Mouse (Mus musculus) Patski (cell line): Measurements from ENCODE around the gene Klc1. TPM values are rescaled to one million over a fixed set of nuclear protein-coding genes. Genes with fewer than 3 reads are reported as not detected.
"Not testable (repeated sequence)": the region's sequence is repeated elsewhere in the genome, so short reads cannot be mapped to it uniquely, and the experiment has no call there.

Experiments
- ATAC-seq: fragments of 100-300 bp; one replicate; pipeline ENCODE4 v1.8.0; 2021
- CTCF ChIA-PET: fragments of 350-600 bp; sonication (Branson Sonifier 250); formaldehyde crosslinking; loops from one replicate; lab custom pipeline; 2022; ENCODE audit warnings: inconsistent platforms; lab: Charles Lee
- POLR2A ChIA-PET: fragments of 350-600 bp; sonication (Branson Sonifier 250); formaldehyde crosslinking; loops from one replicate; lab custom pipeline; 2022; ENCODE audit warnings: antibody characterized with exemption, inconsistent platforms; lab: Charles Lee
- DNase-seq: peaks from one replicate; pipeline ENCODE4 v3.0.0-alpha.2; 2011; ENCODE audit warnings: low read depth, low spot score
- H3K27me3 ChIP-seq: fragments of 371-371 bp; one replicate; pipeline ENCODE4 v1.5.1; 2021
- CTCF ChIP-seq: fragments of 100-300 bp; IDR thresholded peaks from one replicate; pipeline ENCODE4 v1.5.1; 2021
- in situ Hi-C: fragments of 300-500 bp; cut with MboI; formaldehyde crosslinking; loops from 3 replicates; pipeline ENCODE4 v1.11.1; 2018; ENCODE audit warnings: low pct_unique_long_range_greater_than_20kb, mixed read lengths
- polyA plus RNA-seq: library from polyadenylated mRNA; unstranded; gene quantifications from one replicate; pipeline ENCODE4 v1.2.3, GENCODE M21; 2021

Gene Klc1
- 110 TPM for polyA plus RNA-seq

DNA sequence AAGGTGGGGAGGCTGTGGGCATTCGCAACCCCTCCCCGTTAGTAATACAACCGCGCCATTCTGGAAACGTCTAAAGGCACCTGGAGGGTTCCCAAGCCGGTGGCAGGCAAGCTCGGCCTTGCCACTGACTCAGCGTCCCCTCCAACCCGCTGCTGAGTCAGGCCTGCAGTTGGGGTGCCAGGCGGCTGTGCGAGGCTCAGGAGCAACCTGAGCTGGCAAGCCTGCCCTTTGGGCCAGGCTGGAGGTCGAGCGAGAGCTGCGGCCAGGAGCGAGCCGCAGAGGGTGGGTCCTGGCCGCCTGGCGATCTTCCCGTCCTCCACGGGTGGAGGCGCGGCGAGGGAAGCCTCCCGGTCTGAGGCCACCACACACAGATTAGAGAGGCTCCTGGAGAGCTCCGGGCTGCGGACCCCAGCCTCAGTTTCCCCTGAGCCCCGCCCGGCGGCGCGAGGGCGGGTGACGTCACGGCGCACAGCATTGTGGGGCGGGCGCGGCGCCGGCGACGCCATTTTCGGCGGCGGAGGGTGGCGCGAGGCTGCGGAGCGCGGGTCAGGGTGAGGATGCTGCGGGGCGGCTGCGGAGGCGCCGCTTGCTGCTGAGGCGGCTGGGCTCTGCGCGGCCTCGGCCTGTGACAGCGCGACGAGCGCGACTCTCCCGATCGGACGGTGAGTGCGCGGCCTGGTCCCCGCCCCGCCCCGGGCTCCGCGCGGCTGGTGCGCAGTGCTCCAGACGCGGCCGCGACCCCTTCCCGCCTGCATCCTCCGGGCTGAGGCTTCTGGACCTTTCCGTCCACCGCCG, at the start of gene Klc1:
Klc1 (plus strand) TSS at position 469 of the 795 bp plus-strand sequence.
- ATAC-seq (peak; percentile 37), DNase-seq (no peak)
- POLR2A ChIA-PET = no interaction called here
- TF ChIP-seq CTCF = no peak
- in situ Hi-C loops = no loop called here
- H3K27me3 ChIP-seq = no peaks in the 10 kb centered on the region
- CTCF ChIA-PET = no interaction called here

DNA sequence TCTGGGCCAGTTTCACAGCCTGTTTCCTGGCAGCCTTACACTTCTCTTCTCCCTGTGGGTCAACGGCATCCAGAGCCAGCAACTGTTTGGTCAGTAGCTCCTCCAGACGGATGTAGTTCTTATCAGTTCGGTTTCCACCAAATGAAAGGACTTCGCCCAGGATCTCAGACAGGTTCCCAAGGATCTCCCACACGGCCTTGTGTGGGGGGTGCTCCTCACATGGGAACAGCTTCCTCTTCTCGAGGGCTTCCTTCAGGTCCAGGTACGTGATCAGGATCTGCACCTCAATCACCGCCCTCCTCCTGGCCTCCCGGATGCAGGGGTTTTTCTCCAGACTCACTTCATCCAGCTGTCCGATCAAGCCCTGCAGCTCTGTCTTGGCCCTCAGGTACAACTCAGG, 48.6 kb upstream of the Klc1 start:
- DNase-seq (no peak), ATAC-seq (no peak)
- no peaks in the 10 kb centered on the region for H3K27me3 ChIP-seq
- POLR2A ChIA-PET = no interaction called here
- TF ChIP-seq CTCF = no peak
- CTCF ChIA-PET = no interaction called here
- in situ Hi-C loops = no loop called here

DNA sequence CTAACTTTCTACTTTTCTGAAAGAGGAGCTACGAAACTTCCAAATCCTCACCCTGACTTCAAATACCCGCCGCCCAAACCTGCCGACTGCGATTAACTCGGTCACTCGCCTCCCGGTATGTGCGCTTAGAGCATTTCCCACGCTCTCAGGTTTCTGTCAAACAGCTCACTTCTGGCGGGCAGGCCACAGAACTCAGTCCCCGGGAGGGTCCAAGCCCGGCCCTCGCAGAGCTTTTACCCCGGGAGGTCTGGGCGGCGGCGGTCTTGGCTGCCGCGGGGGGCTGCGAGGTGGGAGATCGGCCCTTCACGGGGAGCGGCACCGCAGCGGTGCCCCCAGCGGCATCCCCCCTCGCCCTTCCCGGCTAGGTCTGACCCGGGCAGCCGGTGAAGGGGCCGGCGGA, 46.2 kb upstream of the Klc1 start:
- POLR2A ChIA-PET = interaction anchor here (0.7 to 1.1 kb wide), 4 partner anchors 13 to 46 kb away, joined by 3 to 4 read pairs (median 3); no protein-coding TSS in a partner anchor
- in situ Hi-C loops = no loop called here
- CTCF ChIA-PET = interaction anchor here (0.9 kb wide), 1 partner anchor 16 kb away, joined by 3 read pairs; no protein-coding TSS in a partner anchor
- no peaks in the 10 kb centered on the region for H3K27me3 ChIP-seq
- DNase-seq (no peak), ATAC-seq (no peak)
- no peak for TF ChIP-seq CTCF

DNA sequence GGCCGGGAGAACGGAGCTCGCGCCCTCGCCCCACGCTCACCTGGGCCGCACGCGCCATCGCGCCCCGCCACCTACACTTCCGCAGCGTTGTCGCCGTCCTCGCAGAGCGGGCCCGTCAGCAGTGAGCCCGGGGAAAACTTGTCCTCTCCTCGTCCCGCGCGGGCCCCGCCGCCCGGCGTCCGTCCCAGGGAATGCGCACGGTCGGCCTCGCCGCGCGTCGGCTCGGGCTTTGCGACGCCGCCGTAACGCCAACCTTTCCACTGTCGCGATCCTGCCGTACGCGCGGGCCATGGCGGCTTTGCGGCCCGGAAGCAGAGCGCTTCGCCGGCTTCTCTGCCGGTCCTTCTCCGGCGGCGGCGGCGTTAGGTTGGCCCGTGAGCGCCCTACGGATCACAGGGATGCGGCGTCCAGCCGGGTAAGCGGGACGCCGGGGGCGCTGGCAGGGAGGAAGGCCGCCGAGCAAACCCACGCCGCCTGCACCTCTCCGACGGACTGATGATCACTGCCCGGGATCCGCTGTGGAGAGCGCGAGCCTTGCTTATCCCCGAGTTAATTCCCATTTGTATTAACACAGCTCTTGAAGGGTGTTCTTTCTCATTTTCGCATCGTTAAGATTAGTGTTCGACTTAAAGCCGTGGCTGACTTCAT, 45.5 kb upstream of the Klc1 start, which contains the start of the genes Bag5 and Apopt1:
Bag5 (minus strand) TSS at position 254 of the 648 bp plus-strand sequence.
Apopt1 (plus strand) TSS at position 258 of the 648 bp plus-strand sequence.
- TF ChIP-seq CTCF = no peak
- DNase-seq (no peak), ATAC-seq (peak; percentile 85)
- CTCF ChIA-PET = no interaction called here
- H3K27me3 ChIP-seq = no peaks in the 10 kb centered on the region
- in situ Hi-C loops = no loop called here
- POLR2A ChIA-PET = interaction anchor here (0.8 to 1.1 kb wide), 3 partner anchors 12 to 47 kb away, joined by 3 read pairs; no protein-coding TSS in a partner anchor

DNA sequence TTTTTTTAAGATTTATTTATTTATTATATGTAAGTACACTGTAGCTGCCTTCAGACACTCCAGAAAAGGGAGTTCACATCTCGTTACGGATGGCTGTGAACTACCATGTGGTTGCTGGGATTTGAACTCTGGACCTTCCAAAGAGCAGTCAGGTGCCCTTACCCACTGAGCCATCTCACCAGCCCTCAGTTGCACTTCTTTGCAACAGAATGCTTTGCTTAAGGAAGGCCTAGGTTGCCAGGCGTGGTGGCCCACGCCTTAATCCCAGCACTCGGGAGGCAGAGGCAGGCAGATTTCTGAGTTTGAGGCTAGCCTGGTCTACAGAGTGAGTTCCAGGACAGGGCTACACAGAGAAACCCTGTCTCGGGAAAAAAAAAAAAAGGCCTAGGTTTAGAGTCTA, 44.8 kb upstream of the Klc1 start:
- ATAC-seq, DNase-seq, in situ Hi-C loops, POLR2A ChIA-PET, CTCF ChIA-PET, H3K27me3 ChIP-seq: not testable (repeated sequence)

DNA sequence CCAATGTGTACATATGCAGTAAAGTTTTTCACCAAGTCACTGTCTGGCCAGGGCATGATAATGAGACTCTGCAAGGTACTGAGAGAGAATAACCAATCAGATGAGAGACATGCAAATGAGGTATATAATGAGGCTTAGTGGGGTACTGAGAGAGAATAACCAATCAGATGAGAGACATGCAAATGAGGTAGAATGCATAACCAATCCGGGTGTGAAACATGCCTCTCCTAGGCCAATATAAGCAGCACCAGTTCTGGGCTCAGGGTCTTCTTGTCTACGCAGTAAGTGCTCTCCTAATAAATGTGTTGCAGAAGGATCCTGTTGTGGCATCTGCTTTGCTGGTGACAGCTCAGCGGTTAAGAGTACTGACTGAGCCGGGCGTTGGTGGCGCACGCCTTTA, 42.1 kb upstream of the Klc1 start:
- ChIA-PET POLR2A (no interaction called here), CTCF (no interaction called here)
- ATAC-seq (no peak), DNase-seq (no peak)
- in situ Hi-C loops = no loop called here
- no peaks in the 10 kb centered on the region for H3K27me3 ChIP-seq
- no peak for TF ChIP-seq CTCF

DNA sequence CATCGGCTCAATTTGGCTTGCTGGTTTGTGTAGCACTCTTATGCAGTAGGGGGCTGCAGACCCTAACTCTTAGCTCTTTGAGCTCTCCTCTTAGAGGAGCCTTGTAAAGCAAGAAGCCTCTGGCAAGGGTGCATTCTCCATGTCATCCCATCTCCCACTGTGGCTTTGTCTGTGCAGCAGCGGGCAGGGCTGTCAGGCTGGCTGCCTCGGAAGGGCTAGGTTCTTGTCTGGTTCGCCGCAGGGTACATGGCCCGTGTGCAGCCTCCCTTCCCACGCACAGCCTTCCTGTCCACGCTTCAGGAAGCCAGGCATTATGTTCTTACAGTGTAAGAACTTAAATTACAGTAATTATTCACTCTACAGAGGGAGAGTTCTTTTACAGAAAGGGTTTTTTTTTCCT, 40.0 kb upstream of the Klc1 start:
- no peak for ATAC-seq
- no peak for TF ChIP-seq CTCF
- no peaks in the 10 kb centered on the region for H3K27me3 ChIP-seq
- DNase-seq = no peak
- ChIA-PET CTCF (no interaction called here), POLR2A (no interaction called here)
- in situ Hi-C loops = no loop called here

DNA sequence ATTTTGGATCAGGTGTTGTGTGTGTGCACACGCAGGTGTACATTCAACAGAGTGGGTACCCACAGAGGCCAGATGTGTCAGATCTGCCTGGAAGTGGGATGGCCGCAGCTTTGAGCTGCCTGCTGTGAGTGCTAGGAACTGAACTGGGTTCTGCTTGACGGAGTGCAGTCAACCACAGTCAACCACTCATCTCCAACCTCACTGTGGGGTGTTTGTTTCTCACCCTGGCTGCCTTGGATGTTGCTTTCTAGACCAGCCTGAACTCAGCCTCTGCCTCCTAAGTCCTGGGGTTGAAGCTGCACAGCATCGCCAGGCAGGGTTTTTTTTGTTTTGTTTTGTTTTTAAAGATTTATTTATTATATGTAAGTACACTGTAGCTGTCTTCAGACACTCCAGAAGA, 38.4 kb upstream of the Klc1 start:
- ChIA-PET POLR2A (interaction anchor here (1.4 kb wide), 1 partner anchor 15 kb away, joined by 3 read pairs; no protein-coding TSS in a partner anchor), CTCF (no interaction called here)
- DNase-seq (no peak), ATAC-seq (no peak)
- in situ Hi-C loops = no loop called here
- H3K27me3 ChIP-seq = no peaks in the 10 kb centered on the region
- TF ChIP-seq CTCF = no peak

DNA sequence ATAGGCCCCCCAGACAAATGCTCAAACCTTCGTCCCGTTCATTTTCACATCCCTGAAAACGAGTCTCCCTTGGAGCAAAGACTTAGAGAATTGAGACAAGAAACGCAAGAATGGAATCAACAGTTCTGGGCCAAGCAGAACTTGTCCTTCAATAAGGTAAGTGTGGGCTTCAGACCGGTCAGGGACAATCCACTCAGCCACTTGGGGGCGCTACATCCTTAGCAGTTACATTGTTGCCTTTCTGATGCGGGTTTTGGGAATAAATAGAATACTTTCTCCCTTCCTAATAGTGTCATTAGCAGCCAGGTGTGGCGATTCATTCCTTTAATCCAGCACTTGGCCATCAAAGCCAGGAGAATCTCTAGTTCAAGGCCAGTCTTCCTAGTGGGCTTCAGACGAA, 36.0 kb upstream of the Klc1 start:
- in situ Hi-C loops = no loop called here
- ATAC-seq (no peak), DNase-seq (no peak)
- CTCF ChIA-PET = no interaction called here
- H3K27me3 ChIP-seq = no peaks in the 10 kb centered on the region
- POLR2A ChIA-PET = interaction anchor here (1.3 kb wide), 1 partner anchor 9 kb away, joined by 4 read pairs; no protein-coding TSS in a partner anchor
- TF ChIP-seq CTCF = peak; percentile 63

DNA sequence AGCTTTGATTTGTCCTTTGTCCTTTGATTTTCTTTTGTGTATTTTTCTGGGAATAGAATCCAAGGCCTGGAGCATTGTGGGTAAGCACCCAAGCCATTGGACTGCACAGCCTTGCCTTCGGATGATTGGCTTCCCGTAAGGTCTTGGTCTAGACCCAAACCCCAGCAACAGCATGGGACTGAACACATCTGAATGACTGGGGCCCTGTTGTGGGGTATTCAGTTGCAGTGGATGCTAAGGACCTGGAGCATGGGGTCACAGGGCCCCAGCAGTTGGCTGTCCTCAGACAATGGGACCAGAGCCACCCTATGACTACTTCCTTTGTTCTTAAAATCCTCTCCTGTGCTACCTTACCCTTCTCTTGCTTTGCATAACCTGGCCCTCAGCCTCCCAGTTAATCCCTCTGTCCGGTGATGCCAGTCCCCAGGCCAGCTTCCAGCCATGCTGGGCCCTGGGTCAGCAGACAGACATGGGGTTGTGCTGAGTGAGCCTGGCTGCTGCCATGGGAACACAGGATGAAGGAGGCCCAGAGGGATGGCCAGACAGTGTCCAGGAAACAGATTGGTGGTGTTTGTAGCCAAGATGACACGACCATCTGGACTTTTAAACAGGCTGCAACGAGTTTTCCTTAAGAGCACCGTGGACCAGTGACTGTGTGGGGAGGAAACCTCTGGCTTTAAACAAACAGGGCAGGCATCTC, 33.9 kb upstream of the Klc1 start:
- no peak for ATAC-seq
- CTCF ChIA-PET = interaction anchor here (1.5 kb wide), 1 partner anchor 14 kb away, joined by 3 read pairs; no protein-coding TSS in a partner anchor
- in situ Hi-C loops = loop anchor here (5.0 kb wide), 1 partner anchor 67 kb away; no protein-coding TSS in a partner anchor

More for the DNA sequence above, 33.9 kb upstream of the Klc1 start:
- DNase-seq = no peak
- POLR2A ChIA-PET = interaction anchor here (1.1 kb wide), 1 partner anchor 12 kb away, joined by 3 read pairs; no protein-coding TSS in a partner anchor
- TF ChIP-seq CTCF = no peak
- no peaks in the 10 kb centered on the region for H3K27me3 ChIP-seq
